Mouse (Mus musculus): Measurements from ENCODE around the gene Cd300e. TPM values are rescaled to one million over a fixed set of nuclear protein-coding genes. Genes with fewer than 3 reads are reported as not detected.

Gene Cd300e
- not detected in 2 replicates for polyA plus RNA-seq (2016; fragmentation: Nextera tagmentation; extraction: Ambion mirVana)

DNA sequence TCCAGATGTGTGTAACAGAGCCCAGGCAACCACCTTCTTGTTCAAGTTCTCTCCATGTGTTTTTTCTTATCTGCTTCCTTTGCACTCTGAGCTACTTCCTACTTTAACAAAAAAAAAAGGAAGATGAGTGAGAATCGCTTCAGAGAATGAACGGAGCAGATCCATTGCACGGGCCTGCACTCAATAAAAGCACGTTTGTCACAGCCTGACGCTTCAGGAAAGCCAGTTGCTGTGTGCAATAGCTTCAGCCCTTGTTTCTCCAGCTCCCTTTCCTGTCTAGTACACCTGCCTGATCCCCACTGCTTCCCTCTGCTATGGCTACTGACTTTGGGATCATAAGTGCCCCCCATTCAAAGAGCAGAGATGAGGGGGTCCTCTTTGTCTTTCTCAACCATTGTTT, at the start of gene Cd300e:
Cd300e (minus strand) TSS at position 101 of the 400 bp plus-strand sequence.
- Histone ChIP-seq H3K27ac (no peak within 1 kb of the TSS), H3K4me1 (replicated peaks) (no peaks in the 10 kb centered on the region), H3K9me3 (no peaks in the 10 kb centered on the region), H3K4me2 (no peak within 1 kb of the TSS), H3K27me3 (peaks cover 7% of the 10 kb centered on the region), H3K4me3 (replicated peaks) (no peak within 1 kb of the TSS), H3K36me3 (no peaks in the 10 kb centered on the region), H3K9ac (replicated peaks) (no peak within 1 kb of the TSS)
- 42% methylated on average over 5 of the region's 5 CpGs for WGBS
- no peak for ATAC-seq (ENCODE audit: insufficient number of reproducible peaks, insufficient read depth, low FRiP score, low TSS enrichment, low read depth)

DNA sequence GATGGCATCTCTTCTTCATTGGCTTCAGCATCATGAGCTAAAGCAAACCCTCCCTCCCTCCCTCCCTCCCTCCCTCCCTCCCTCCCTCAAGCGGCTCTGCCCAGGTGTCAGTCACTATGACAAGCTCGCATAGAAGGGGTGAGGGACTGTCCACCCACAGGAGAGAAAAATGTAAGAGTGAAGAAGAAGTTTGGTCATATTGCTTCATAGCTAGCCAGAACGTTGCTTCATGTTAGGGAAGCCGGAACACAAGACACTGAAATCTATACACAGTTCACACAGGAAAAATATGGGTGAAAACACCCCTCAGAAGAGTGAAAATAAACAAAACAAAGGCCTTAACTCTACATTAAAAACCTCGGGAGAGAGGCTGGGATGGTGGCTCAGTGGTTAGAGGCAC, 48.3 kb upstream of the Cd300e start:
- H3K9ac ChIP-seq (replicated peaks), result no peak overlapping the region
- H3K27me3 ChIP-seq, result peaks cover 4% of the 10 kb centered on the region; the same call in 1 of the 2 replicates
- no peak overlapping the region for H3K4me2 ChIP-seq
- H3K4me1 ChIP-seq (replicated peaks), result peaks cover 14% of the 10 kb centered on the region
- H3K27ac ChIP-seq, result no peak overlapping the region
- no peak overlapping the region for H3K4me3 ChIP-seq (replicated peaks)
- WGBS, result 86% methylated on average over 4 of the region's 5 CpGs
- no peak for ATAC-seq (ENCODE audit: insufficient number of reproducible peaks, insufficient read depth, low FRiP score, low TSS enrichment, low read depth)
- no peaks in the 10 kb centered on the region for H3K36me3 ChIP-seq
- H3K9me3 ChIP-seq, result no peaks in the 10 kb centered on the region

DNA sequence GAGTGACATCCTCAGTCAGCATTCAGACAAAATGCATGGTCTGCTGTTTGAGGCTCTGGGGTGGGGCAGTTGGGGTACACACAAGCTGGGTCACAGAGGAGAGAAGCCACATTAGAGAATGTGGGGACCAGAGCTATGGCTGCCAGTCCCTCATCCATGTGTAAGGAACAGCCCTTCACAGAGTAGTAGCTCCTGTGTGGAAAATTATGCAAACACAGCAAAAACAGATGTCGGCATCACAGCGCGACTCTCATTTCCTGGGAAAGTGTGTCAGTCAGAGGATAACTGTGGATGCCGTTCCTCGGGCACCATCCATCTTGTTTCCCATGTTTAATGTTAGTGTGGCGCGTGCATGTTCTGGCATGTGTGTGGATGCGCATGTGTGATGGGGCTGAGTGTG, 46.2 kb upstream of the Cd300e start:
- WGBS, result 87% methylated on average over 8 of the region's 8 CpGs
- Histone ChIP-seq H3K4me3 (replicated peaks) (no peak overlapping the region), H3K27ac (no peak overlapping the region), H3K27me3 (peaks cover 4% of the 10 kb centered on the region; the same call in 1 of the 2 replicates), H3K36me3 (no peaks in the 10 kb centered on the region), H3K4me2 (no peak overlapping the region), H3K9ac (replicated peaks) (no peak overlapping the region), H3K4me1 (replicated peaks) (peaks cover 23% of the 10 kb centered on the region), H3K9me3 (peaks cover 5% of the 10 kb centered on the region; the same call in 1 of the 2 replicates)
- ATAC-seq (ENCODE audit: insufficient number of reproducible peaks, insufficient read depth, low FRiP score, low TSS enrichment, low read depth), result no peak

DNA sequence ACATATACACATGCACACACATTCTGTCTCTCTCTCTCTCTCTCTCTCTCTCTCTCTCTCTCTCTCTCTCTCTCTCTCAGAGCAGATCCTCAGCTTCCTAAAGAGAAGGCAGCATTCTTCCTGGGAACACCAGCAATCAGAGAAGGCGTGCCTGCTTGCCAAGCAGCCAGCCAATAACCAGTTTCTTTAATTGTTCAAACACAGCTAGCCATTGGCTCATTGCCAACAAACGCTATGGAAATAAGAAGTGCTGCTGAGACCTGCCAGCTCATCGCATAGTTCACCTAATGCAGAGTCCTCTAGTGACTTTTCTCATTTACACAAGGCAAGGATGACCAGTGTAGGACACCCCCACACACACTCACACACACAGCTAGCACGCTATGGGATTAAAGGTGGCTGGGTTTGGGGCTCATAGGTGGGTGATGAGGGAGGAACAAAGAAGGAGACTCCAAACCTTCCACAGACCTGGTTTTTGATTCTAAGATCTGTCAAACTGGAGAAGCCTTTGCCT, 45.5 kb upstream of the Cd300e start:
- H3K27ac ChIP-seq, result no peak overlapping the region
- H3K4me2 ChIP-seq, result no peak overlapping the region
- no peaks in the 10 kb centered on the region for H3K36me3 ChIP-seq
- H3K4me1 ChIP-seq (replicated peaks), result peaks cover 23% of the 10 kb centered on the region
- peaks cover 5% of the 10 kb centered on the region; the same call in 1 of the 2 replicates for H3K9me3 ChIP-seq
- no peak for ATAC-seq (ENCODE audit: insufficient number of reproducible peaks, insufficient read depth, low FRiP score, low TSS enrichment, low read depth)
- WGBS, result 42% methylated on average over 4 of the region's 4 CpGs
- H3K9ac ChIP-seq (replicated peaks), result no peak overlapping the region
- H3K27me3 ChIP-seq, result peaks cover 4% of the 10 kb centered on the region; the same call in 1 of the 2 replicates
- no peak overlapping the region for H3K4me3 ChIP-seq (replicated peaks)

DNA sequence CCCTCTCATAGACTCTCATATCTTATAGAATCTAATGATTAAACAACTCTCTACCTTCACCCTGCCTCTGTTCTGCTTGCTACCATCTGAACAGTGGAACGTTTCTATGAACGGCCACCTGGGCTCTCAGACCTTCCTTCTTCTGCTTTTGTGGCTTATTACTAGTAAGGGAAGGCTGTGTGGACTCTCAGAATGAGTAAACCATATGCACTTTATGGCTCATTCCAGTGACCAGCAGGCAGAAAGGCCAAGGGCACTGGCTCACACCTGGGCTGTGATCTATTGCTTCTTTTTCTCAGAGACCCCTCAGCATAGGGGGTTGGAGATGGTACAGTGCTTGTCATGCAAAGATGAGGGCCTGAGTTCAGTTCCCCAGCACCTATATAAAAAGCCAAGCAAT, 44.7 kb upstream of the Cd300e start:
- WGBS, result 76% methylated on average over 2 of the region's 2 CpGs
- no peaks in the 10 kb centered on the region for H3K36me3 ChIP-seq
- no peak for ATAC-seq (ENCODE audit: insufficient number of reproducible peaks, insufficient read depth, low FRiP score, low TSS enrichment, low read depth)
- H3K9ac ChIP-seq (replicated peaks), result no peak overlapping the region
- peaks cover 5% of the 10 kb centered on the region; the same call in 1 of the 2 replicates for H3K9me3 ChIP-seq
- H3K4me2 ChIP-seq, result no peak overlapping the region
- peaks cover 26% of the 10 kb centered on the region for H3K4me1 ChIP-seq (replicated peaks)
- H3K27ac ChIP-seq, result no peak overlapping the region
- H3K27me3 ChIP-seq, result peaks cover 4% of the 10 kb centered on the region; the same call in 1 of the 2 replicates
- no peak overlapping the region for H3K4me3 ChIP-seq (replicated peaks)

DNA sequence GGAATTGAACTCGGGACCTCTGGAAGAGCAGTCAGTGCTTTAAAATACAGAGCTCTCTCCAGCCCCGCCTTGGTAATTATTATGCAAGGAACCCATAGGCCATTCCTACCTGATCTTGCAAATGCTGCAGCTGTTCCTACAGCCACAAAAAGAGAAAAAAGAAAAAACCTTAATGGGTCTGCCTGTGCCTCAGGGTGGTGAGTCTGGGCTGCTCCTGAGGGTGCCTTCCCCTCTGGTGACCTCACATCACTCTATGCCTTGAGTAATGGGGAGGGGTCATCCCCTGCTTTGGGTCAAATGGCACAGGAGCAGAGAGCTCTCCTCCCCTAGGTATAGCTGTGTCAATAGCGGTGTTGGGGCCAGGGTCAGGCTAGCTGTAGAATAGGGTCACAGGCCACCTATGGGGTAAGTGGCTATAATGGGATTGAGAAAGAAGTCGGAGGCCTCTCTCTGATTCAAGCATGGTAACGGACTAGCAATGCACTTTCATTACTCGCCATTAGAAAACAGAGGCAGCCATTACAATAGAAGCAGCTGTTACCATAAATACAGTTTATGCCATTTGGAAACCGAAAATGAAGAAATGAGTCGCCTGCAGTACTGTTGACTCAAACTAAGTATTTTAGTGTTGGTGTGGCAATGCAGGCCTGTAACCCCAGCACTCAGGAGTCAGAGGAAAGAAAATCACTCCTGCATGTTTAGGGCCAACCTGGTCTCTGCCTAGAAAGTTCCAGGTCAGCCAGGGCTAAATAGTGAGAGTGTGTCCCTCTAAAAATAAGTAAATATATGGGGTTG, 43.0 kb upstream of the Cd300e start:
- H3K4me3 ChIP-seq (replicated peaks), result no peak overlapping the region
- H3K9me3 ChIP-seq, result peaks cover 5% of the 10 kb centered on the region; the same call in 1 of the 2 replicates
- no peak overlapping the region for H3K4me2 ChIP-seq
- ATAC-seq (ENCODE audit: insufficient number of reproducible peaks, insufficient read depth, low FRiP score, low TSS enrichment, low read depth), result no peak
- no peak overlapping the region for H3K27ac ChIP-seq
- peaks cover 4% of the 10 kb centered on the region; the same call in 1 of the 2 replicates for H3K27me3 ChIP-seq
- H3K9ac ChIP-seq (replicated peaks), result no peak overlapping the region
- H3K4me1 ChIP-seq (replicated peaks), result peaks cover 41% of the 10 kb centered on the region
- H3K36me3 ChIP-seq, result no peaks in the 10 kb centered on the region
- 49% methylated on average over 8 of the region's 8 CpGs for WGBS

DNA sequence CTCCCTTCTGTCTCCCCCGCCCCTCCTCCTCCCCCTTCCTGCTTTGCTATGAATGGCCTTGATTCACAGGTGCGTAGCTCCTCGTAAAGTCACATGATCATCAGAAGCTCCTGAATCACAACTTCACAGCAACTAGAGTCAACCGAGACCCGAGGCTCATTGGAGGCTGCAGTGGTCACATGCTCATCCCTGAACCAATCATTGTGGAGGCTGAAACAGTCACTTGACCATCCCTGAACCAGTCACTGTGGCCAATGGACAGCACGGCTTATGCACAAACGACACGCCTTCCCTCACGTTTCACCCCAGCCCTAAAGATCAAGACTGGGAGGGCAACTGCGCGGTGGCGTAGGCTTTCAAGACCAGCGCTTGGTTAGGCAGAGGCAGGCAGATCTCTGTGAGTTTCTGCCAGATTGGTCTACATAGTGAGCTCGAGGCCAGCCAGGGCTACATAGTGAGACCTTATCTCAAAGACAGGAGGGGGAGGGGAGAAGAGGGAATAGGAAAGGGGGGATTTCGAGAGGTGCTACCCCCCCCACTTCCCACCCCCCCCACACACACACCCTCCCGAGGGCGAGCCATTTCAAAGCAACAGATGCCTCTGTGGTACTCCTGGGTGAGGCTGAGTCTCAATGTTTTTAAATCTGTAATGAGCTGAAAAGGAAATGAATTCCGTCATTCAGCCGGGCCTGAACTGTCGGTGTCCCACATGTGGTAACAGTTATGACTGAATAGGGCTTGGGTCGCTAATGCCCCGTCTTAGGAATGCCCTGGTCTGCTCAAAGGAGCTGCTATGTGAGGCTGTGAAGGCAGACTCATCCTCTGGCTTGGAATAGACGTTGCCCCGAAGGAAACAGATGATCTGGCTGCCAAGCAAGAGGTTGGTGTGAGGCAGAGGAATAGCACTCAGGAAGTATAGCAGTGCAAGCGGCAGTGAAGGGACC, 41.8 kb upstream of the Cd300e start:
- Histone ChIP-seq H3K27ac (0 out of 2 replicates have a peak overlapping the region, but pooled peaks have one; percentile 62), H3K9me3 (peaks cover 5% of the 10 kb centered on the region; the same call in 1 of the 2 replicates), H3K36me3 (no peaks in the 10 kb centered on the region), H3K27me3 (peaks cover 4% of the 10 kb centered on the region; the same call in 1 of the 2 replicates), H3K4me1 (replicated peaks) (peaks cover 54% of the 10 kb centered on the region), H3K9ac (replicated peaks) (no peak overlapping the region), H3K4me3 (replicated peaks) (no peak overlapping the region), H3K4me2 (no peak overlapping the region)
- ATAC-seq (ENCODE audit: insufficient number of reproducible peaks, insufficient read depth, low FRiP score, low TSS enrichment, low read depth), result peak; percentile 29; the same call in 1 of the 2 replicates
- 58% methylated on average over 25 of the region's 25 CpGs for WGBS

DNA sequence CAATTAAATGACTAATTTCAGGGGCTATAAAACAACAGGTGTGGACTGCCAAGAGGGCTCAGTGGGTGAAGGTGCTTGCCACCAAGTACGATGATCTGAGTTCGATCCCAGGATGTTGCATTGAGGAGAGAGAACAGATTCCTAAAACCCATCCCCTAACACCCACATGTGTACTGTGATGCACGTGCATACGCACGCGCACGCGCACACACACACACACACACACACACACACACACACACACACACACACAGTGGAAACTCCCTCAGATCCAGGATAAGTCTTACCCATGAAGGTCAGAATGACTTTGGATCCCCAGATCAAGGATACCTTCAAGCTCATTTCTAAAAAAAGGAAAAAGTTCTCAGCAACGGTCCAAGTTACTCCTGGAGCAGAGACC, 40.1 kb upstream of the Cd300e start:
- no peak overlapping the region for H3K4me2 ChIP-seq
- no peaks in the 10 kb centered on the region for H3K36me3 ChIP-seq
- H3K27me3 ChIP-seq, result no peaks in the 10 kb centered on the region
- WGBS, result 83% methylated on average over 9 of the region's 9 CpGs
- H3K4me3 ChIP-seq (replicated peaks), result no peak overlapping the region
- ATAC-seq (ENCODE audit: insufficient number of reproducible peaks, insufficient read depth, low FRiP score, low TSS enrichment, low read depth), result no peak
- no peak overlapping the region for H3K27ac ChIP-seq
- peaks cover 5% of the 10 kb centered on the region; the same call in 1 of the 2 replicates for H3K9me3 ChIP-seq
- peaks cover 49% of the 10 kb centered on the region for H3K4me1 ChIP-seq (replicated peaks)
- H3K9ac ChIP-seq (replicated peaks), result no peak overlapping the region

DNA sequence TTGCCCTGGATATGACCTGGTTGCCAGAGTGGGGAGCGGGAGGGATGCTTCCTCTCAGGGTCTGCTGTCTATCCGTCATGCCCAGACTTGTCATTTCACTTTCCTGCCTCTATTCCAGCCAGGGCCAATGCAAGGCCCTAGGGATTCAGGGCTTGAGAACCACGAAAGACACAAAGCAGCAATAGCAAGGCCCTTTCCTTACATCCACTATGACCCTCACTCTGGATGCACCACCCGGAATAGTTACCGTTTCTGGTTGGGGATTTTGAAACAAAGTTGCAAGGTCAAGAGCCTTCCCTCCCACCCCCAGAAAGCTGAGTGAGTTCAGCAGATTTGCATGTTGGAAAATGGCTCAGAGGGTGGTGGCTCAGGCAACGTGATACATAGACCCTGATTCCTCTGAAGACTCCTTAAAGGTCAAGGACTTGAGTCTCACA, 39.7 kb upstream of the Cd300e start:
- WGBS, result 34% methylated on average over 6 of the region's 6 CpGs
- Histone ChIP-seq H3K36me3 (no peaks in the 10 kb centered on the region), H3K27ac (no peak overlapping the region), H3K27me3 (no peaks in the 10 kb centered on the region), H3K4me1 (replicated peaks) (peaks cover 46% of the 10 kb centered on the region), H3K4me2 (no peak overlapping the region), H3K9me3 (peaks cover 5% of the 10 kb centered on the region; the same call in 1 of the 2 replicates), H3K4me3 (replicated peaks) (no peak overlapping the region), H3K9ac (replicated peaks) (no peak overlapping the region)
- no peak for ATAC-seq (ENCODE audit: insufficient number of reproducible peaks, insufficient read depth, low FRiP score, low TSS enrichment, low read depth)

DNA sequence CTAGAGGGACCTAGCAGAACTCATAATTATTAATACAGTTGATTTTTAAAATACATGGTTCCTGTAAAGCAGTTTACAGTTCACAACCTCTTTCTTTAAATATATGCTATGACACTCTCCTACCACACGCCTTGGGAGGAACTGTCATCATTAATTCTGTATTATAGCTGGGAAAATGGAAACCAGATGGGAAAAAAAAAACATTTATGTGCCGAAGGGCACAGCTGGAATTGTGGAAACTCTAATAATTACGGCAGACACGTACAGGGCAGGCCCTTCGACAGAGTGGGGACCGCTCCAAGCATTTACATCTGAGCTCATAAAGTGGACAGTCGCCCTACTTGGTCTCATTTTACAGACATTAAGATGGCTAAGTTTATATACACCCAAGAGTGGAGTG, 38.8 kb upstream of the Cd300e start:
- no peak for ATAC-seq (ENCODE audit: insufficient number of reproducible peaks, insufficient read depth, low FRiP score, low TSS enrichment, low read depth)
- H3K9ac ChIP-seq (replicated peaks), result no peak overlapping the region
- no peak overlapping the region for H3K4me3 ChIP-seq (replicated peaks)
- H3K4me2 ChIP-seq, result no peak overlapping the region
- no peaks in the 10 kb centered on the region for H3K36me3 ChIP-seq
- peaks cover 5% of the 10 kb centered on the region; the same call in 1 of the 2 replicates for H3K9me3 ChIP-seq
- no peaks in the 10 kb centered on the region for H3K27me3 ChIP-seq
- 11% methylated on average over 7 of the region's 7 CpGs for WGBS
- peaks cover 46% of the 10 kb centered on the region for H3K4me1 ChIP-seq (replicated peaks)
- H3K27ac ChIP-seq, result no peak overlapping the region

Data from limb, embryonic 12.5 days (tissue).